Mouse (Mus musculus) heart, embryonic 13.5 days (tissue): ENCODE measurements around the gene Zfp366. TPM values are rescaled to one million over a fixed set of nuclear protein-coding genes. Genes with fewer than 3 reads are reported as not detected.

Experiments used
- ATAC-seq: fragments of 200-750 bp; cut with Nextera tagmentation; 2 replicates; pipeline ENCODE4 v1.8.0; 2017; ENCODE audit warnings: moderate TSS enrichment; ENCODE audit not compliant: insufficient number of reproducible peaks, low FRiP score, low TSS enrichment; ENCODE audit errors: extremely low read depth
- H3K27ac ChIP-seq: fragments of 300-500 bp; sonication (generic); replicated peaks from 2 replicates; pipeline ENCODE4 v1.5.1; 2015; ENCODE audit warnings: moderate library complexity, mild to moderate bottlenecking, inconsistent platforms
- H3K27me3 ChIP-seq: fragments of 300-500 bp; sonication (generic); replicated peaks from 2 replicates; pipeline ENCODE4 v1.6.1; 2015; ENCODE audit warnings: mild to moderate bottlenecking, inconsistent platforms
- H3K36me3 ChIP-seq: fragments of 300-500 bp; sonication (generic); 2 replicates; pipeline ENCODE4 v1.6.1; 2015; ENCODE audit warnings: mild to moderate bottlenecking, inconsistent platforms
- H3K4me1 ChIP-seq: fragments of 300-500 bp; sonication (generic); 2 replicates; pipeline ENCODE4 v1.6.1; 2015; ENCODE audit warnings: inconsistent platforms
- H3K4me2 ChIP-seq: fragments of 300-500 bp; sonication (generic); 2 replicates; pipeline ENCODE4 v1.6.1; 2015; ENCODE audit warnings: inconsistent platforms, mild to moderate bottlenecking, moderate library complexity
- H3K4me3 ChIP-seq: fragments of 300-500 bp; sonication (generic); 2 replicates; pipeline ENCODE4 v1.5.1; 2015; ENCODE audit warnings: moderate library complexity, mild to moderate bottlenecking, inconsistent platforms
- H3K9ac ChIP-seq: fragments of 300-500 bp; sonication (generic); 2 replicates; pipeline ENCODE4 v1.6.1; 2015; ENCODE audit warnings: inconsistent platforms, mild to moderate bottlenecking, moderate library complexity
- H3K9me3 ChIP-seq: fragments of 300-500 bp; sonication (generic); 2 replicates; pipeline ENCODE4 v1.6.1; 2016; ENCODE audit warnings: inconsistent platforms
- WGBS: fragments of 180-500 bp; shearing (Covaris S2); methylation state at CpG from one replicate; pipeline ENCODE4 v1.1.7; 2015; ENCODE audit warnings: mixed read lengths; 5-methylcytosine and 5-hydroxymethylcytosine counted together
- polyA plus RNA-seq: library from polyadenylated mRNA; unstranded; fragments of >200 nt; fragmentation: Nextera tagmentation; extraction: Ambion mirVana; gene quantifications from 2 replicates; pipeline ENCODE4 v1.2.1, GENCODE M21; 2015

Zfp366 gene
- polyA plus RNA-seq, 1 experiment from 2014 or later, result 0.25 TPM

- H3K9me3 ChIP-seq, result peaks cover 3% of the 10 kb centered on the region; the same call in 1 of the 2 replicates
- H3K4me1 ChIP-seq, result peaks cover 6% of the 10 kb centered on the region
- H3K9ac ChIP-seq, result no peak overlapping the region
- 53% methylated on average over 2 of the region's 2 CpGs for WGBS
- H3K27me3 ChIP-seq, result no peaks in the 10 kb centered on the region
- H3K4me2 ChIP-seq, result no peak overlapping the region
- no peak overlapping the region for H3K27ac ChIP-seq
- H3K4me3 ChIP-seq, result no peak overlapping the region
- H3K36me3 ChIP-seq, result no peaks in the 10 kb centered on the region
- no peak for ATAC-seq
These were observed 100.6 kb downstream of the Zfp366 start for GRCm38 (mm10) chr13:99285241-99285640.

- H3K9ac ChIP-seq, result no peak overlapping the region
- no peaks in the 10 kb centered on the region for H3K36me3 ChIP-seq
- H3K4me2 ChIP-seq, result no peak overlapping the region
- 86% methylated on average over 4 of the region's 4 CpGs for WGBS
- no peaks in the 10 kb centered on the region for H3K27me3 ChIP-seq
- ATAC-seq, result no peak
- H3K4me3 ChIP-seq, result no peak overlapping the region
- no peaks in the 10 kb centered on the region for H3K9me3 ChIP-seq
- H3K4me1 ChIP-seq, result peaks cover 6% of the 10 kb centered on the region
- no peak overlapping the region for H3K27ac ChIP-seq
These were observed 102.6 kb downstream of the Zfp366 start for GRCm38 (mm10) chr13:99287207-99287606.

- Histone ChIP-seq H3K27ac (no peak overlapping the region), H3K4me1 (peaks cover 6% of the 10 kb centered on the region), H3K9ac (no peak overlapping the region), H3K4me2 (no peak overlapping the region), H3K4me3 (no peak overlapping the region), H3K36me3 (no peaks in the 10 kb centered on the region), H3K9me3 (no peaks in the 10 kb centered on the region), H3K27me3 (no peaks in the 10 kb centered on the region)
- ATAC-seq, result no peak
- 74% methylated on average over 9 of the region's 9 CpGs for WGBS
These were observed 103.2 kb downstream of the Zfp366 start for GRCm38 (mm10) chr13:99287786-99288185.

- whole genome bisulfite sequencing, result 83% methylated on average over 8 of the region's 8 CpGs
- ATAC-seq, result no peak
- Histone ChIP-seq H3K4me3 (no peak overlapping the region), H3K9me3 (0 out of 2 replicates have a peak, but pooled peaks cover 3% of the 10 kb centered on the region), H3K36me3 (no peaks in the 10 kb centered on the region), H3K4me2 (no peak overlapping the region), H3K9ac (no peak overlapping the region), H3K4me1 (no peaks in the 10 kb centered on the region), H3K27ac (no peak overlapping the region), H3K27me3 (no peaks in the 10 kb centered on the region)
These were observed 106.1 kb downstream of the Zfp366 start for GRCm38 (mm10) chr13:99290766-99291165.

GRCm38 (mm10) chr13:99294176-99294575 is 109.6 kb downstream of the Zfp366 start:
- Histone ChIP-seq H3K36me3 (no peaks in the 10 kb centered on the region), H3K9me3 (0 out of 2 replicates have a peak, but pooled peaks cover 3% of the 10 kb centered on the region), H3K27ac (no peak overlapping the region), H3K27me3 (no peaks in the 10 kb centered on the region), H3K4me3 (no peak overlapping the region), H3K4me2 (no peak overlapping the region), H3K9ac (no peak overlapping the region), H3K4me1 (peaks cover under 1% of the 10 kb centered on the region; the same call in 1 of the 2 replicates)
- no peak for ATAC-seq
- 89% methylated on average over 13 of the region's 13 CpGs for WGBS

GRCm38 (mm10) chr13:99299921-99300320 is 115.3 kb downstream of the Zfp366 start:
- WGBS, result 64% methylated on average over 5 of the region's 5 CpGs
- Histone ChIP-seq H3K27me3 (no peaks in the 10 kb centered on the region), H3K4me1 (peaks cover 27% of the 10 kb centered on the region), H3K4me2 (no peak overlapping the region), H3K9me3 (no peaks in the 10 kb centered on the region), H3K9ac (no peak overlapping the region), H3K4me3 (no peak overlapping the region), H3K36me3 (no peaks in the 10 kb centered on the region), H3K27ac (no peak overlapping the region)
- no peak for ATAC-seq

Other genes starting within 250 kb of the Zfp366 start
- not detected in 2 replicates for gene 1700024P04Rik, start 200.3 kb upstream of the Zfp366 start, polyA plus RNA-seq
- 55.3 and 57.8 TPM in 2 replicates for gene Ptcd2, start 159.9 kb downstream of the Zfp366 start, polyA plus RNA-seq
- gene Mrps27, start 160.0 kb downstream of the Zfp366 start, polyA plus RNA-seq, result 69.5 and 74.7 TPM in 2 replicates